9 mouse cellular contexts compared by ENCODE assay signal in the genomic region with DNA sequence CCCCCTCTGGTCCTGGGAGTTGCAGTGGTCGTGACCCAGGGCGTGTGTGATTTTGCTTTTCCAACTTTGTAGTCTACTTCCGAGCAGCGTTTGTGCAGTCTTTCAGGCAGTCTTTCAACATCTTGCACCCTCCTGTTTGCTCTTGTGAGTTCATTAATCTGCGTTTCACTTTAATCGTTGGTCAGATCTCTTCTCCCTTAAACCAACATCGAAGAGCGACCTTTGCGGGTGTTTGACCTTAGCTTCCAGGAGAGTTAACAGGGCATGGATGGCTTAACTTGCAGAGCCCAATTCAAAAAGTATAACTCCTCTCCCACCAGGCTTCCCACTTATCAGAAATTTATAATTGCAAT. TPM values are rescaled to one million over a fixed set of nuclear protein-coding genes. Genes with fewer than 3 reads are reported as not detected.
DNase-seq lines count a peak whose midpoint lies in the region; ATAC-seq and TF ChIP-seq lines count a peak whose summit lies in the region.
"Had no signal": no experiment of that assay in that cellular context is flagged by ENCODE, and none has a peak within 500 bp of the region (broad histone marks: within the 10 kb centered on the region; RNA-seq: fewer than 3 reads in every experiment).

No protein-coding gene starts in this region.

- H3K27me3 ChIP-seq in kidney, adult 2 months (replicated peaks; ENCODE audit: control insufficient read depth, insufficient read depth, low read length) = no peaks in the 10 kb centered on the region
- H3K27me3 ChIP-seq in hindbrain, embryonic 14.5 days (ENCODE audit: control insufficient read depth, insufficient read depth, low read length) = no peaks in the 10 kb centered on the region
- no peaks in the 10 kb centered on the region for H3K27me3 ChIP-seq in midbrain, embryonic 13.5 days
- H3K27me3 ChIP-seq: Patski had no signal

- ATAC-seq in hindbrain, embryonic 14.5 days (ENCODE audit: low FRiP score) = no peak
- ATAC-seq in midbrain, embryonic 13.5 days = no peak
- no peak for ATAC-seq in megakaryocyte-erythroid progenitor cell, adult 5-6 weeks (replicated peaks; ENCODE audit: low FRiP score, low TSS enrichment, poor library complexity, severe bottlenecking)

- H3K4me3 ChIP-seq in kidney, adult 2 months (ENCODE audit: insufficient read depth, low read depth, low read length) = peak overlapping the region; percentile 92
- H3K4me3 ChIP-seq in brown adipose tissue, adult 24 weeks (ENCODE audit: insufficient read depth, low read depth, low read length) = peak overlapping the region; percentile 92
- H3K4me3 ChIP-seq in hindbrain, embryonic 14.5 days (replicated peaks; ENCODE audit: low read length) = peak overlapping the region; percentile 73
- H3K4me3 ChIP-seq in midbrain, embryonic 13.5 days (replicated peaks) = peak overlapping the region; percentile 60

- intact Hi-C loops in gastrocnemius, postnatal 36 days (cut with DNase I) = loop anchor here (2.0 kb wide), 1 partner anchor 38 kb away; no protein-coding TSS in a partner anchor

- H3K27ac ChIP-seq in kidney, adult 2 months (ENCODE audit: insufficient read depth, low read depth, low read length) = peak overlapping the region; percentile 99
- H3K27ac ChIP-seq in brown adipose tissue, adult 24 weeks (replicated peaks; ENCODE audit: low read depth, low read length) = peak overlapping the region; percentile 90
- H3K27ac ChIP-seq in hindbrain, embryonic 14.5 days = peak overlapping the region; percentile 90; the same call in 1 of the 2 replicates
- 0 out of 2 replicates have a peak overlapping the region, but pooled peaks have one; percentile 86 for H3K27ac ChIP-seq in midbrain, embryonic 13.5 days

- TF ChIP-seq CTCF in kidney, adult 2 months (conservative IDR thresholded peaks at IDR 0.05; ENCODE audit: insufficient read depth, insufficient read length, low read depth, low read length) = no peak

- H3K4me1 ChIP-seq in kidney, adult 2 months (ENCODE audit: control insufficient read depth, insufficient read depth, low read length) = peaks cover 8% of the 10 kb centered on the region; the same call in 1 of the 2 replicates
- H3K4me1 ChIP-seq in brown adipose tissue, adult 24 weeks (ENCODE audit: control insufficient read depth, insufficient read depth, insufficient read length, low read length) = 0 out of 2 replicates have a peak, but pooled peaks cover 2% of the 10 kb centered on the region
- H3K4me1 ChIP-seq in hindbrain, embryonic 14.5 days (replicated peaks; ENCODE audit: control insufficient read depth, insufficient read depth, low read length) = 0 out of 2 replicates have a peak, but pooled peaks cover 5% of the 10 kb centered on the region
- peaks cover 5% of the 10 kb centered on the region; the same call in 1 of the 2 replicates for H3K4me1 ChIP-seq in midbrain, embryonic 13.5 days (replicated peaks)

- TF ChIP-seq POLR2A in kidney, adult 2 months (IDR thresholded peaks at IDR 0.05; ENCODE audit: low read depth, low read length) = no peak

- no peaks in the 10 kb centered on the region for H3K9me3 ChIP-seq in hindbrain, embryonic 14.5 days (ENCODE audit: control insufficient read depth, low read length)
- H3K9me3 ChIP-seq in midbrain, embryonic 13.5 days = no peaks in the 10 kb centered on the region

- under 1% methylated on average over 9 of the region's 9 CpGs for WGBS in kidney, adult 2 months
- WGBS in hindbrain, embryonic 14.5 days = 0% methylated on average over 9 of the region's 9 CpGs
- 1% methylated on average over 9 of the region's 9 CpGs for WGBS in midbrain, embryonic 13.5 days

- DNase-seq in kidney, adult 2 months = no peak
- DNase-seq in kidney, adult 8-10 months = no peak
- no peak for DNase-seq in hindbrain, embryonic 14.5 days (ENCODE audit: low spot score)
- no peak for DNase-seq in gastrocnemius, postnatal 36 days
- DNase-seq in frontal cortex, postnatal 10 days (ENCODE audit: low spot score in 2 of 2) = no peak

- no peaks in the 10 kb centered on the region for H3K36me3 ChIP-seq in kidney, adult 2 months (ENCODE audit: control insufficient read depth, insufficient read depth, low read length)
- H3K36me3 ChIP-seq in hindbrain, embryonic 14.5 days (replicated peaks; ENCODE audit: control insufficient read depth, insufficient read depth) = no peaks in the 10 kb centered on the region
- H3K36me3 ChIP-seq in midbrain, embryonic 13.5 days = no peaks in the 10 kb centered on the region

- H3K9ac ChIP-seq in hindbrain, embryonic 14.5 days = peak overlapping the region; percentile 91
- peak overlapping the region; percentile 80 for H3K9ac ChIP-seq in midbrain, embryonic 13.5 days (replicated peaks)

- H3K4me2 ChIP-seq in hindbrain, embryonic 14.5 days (replicated peaks) = peak overlapping the region; percentile 52
- H3K4me2 ChIP-seq in midbrain, embryonic 13.5 days (replicated peaks) = peak overlapping the region; percentile 69

RNA-seq across cellular contexts. Expression of a gene that starts 0.8 kb away (rescaled TPM):
- 24.4 and 27.3 TPM in 2 replicates for polyA plus RNA-seq in kidney, adult 2 months (2012; rRNA removed)
- 333 and 361 TPM in 2 replicates for polyA plus RNA-seq in brown adipose tissue, adult 24 weeks (2012; ENCODE audit: insufficient read depth, insufficient read length, missing spikeins)
- 15.2 and 17.4 TPM in 2 replicates for polyA plus RNA-seq in hindbrain, embryonic 14.5 days (2014; fragmentation: Nextera tagmentation; extraction: Ambion mirVana)
- polyA plus RNA-seq in midbrain, embryonic 13.5 days (2015; fragmentation: Nextera tagmentation; extraction: Ambion mirVana) = 13.3 and 15.7 TPM in 2 replicates
- 10 to 100 TPM; 41.4 to 46.6 TPM for total RNA-seq in gastrocnemius, postnatal 36 days (2021)
- 9.7 and 14.3 TPM in 2 replicates for total RNA-seq in megakaryocyte-erythroid progenitor cell, adult 5-6 weeks (2014; fragmentation: Nextera tagmentation)
- total RNA-seq in megakaryocyte-erythroid progenitor cell, adult 5-6 weeks (2017) = 8.8 and 17.1 TPM in 2 replicates

Comparison
In these comparisons a context has a peak if more than half of its experiments do, and no peak if none do; other contexts are left out.
1. RNA of a gene that starts 0.8 kb away (polyA plus RNA-seq): 333 to 361 TPM in brown adipose tissue, adult 24 weeks; 24.4 to 27.3 TPM in kidney, adult 2 months, 15.2 to 17.4 TPM in hindbrain, embryonic 14.5 days and 13.3 to 15.7 TPM in midbrain, embryonic 13.5 days; every median in the first group is over 10 times any median in the second.
2. Peak in every context shown above with its lines, with median percentiles within 50 percentile points of each other: H3K27ac ChIP-seq and H3K4me3 ChIP-seq.